Mouse (Mus musculus) kidney, adult 2 months (tissue): Measurements from ENCODE around the gene Sorbs1.

Experiments
- CTCF ChIP-seq: fragments of 200-500 bp; conservative IDR thresholded peaks from 2 replicates; pipeline ENCODE4 v1.5.1; 2011; ENCODE audit warnings: low read depth, mild to moderate bottlenecking, control low read depth, low read length, moderate library complexity, mixed read lengths; ENCODE audit not compliant: insufficient read depth, insufficient read length
- POLR2A ChIP-seq: fragments of 200-500 bp; IDR thresholded peaks from one replicate; pipeline ENCODE4 v1.6.1; 2011; ENCODE audit warnings: low read depth, low read length, control low read depth

GRCm38 (mm10) chr19:40363447-40363846, 150.1 kb downstream of the Sorbs1 start:
- TF ChIP-seq CTCF: peak; percentile 43
- no peak for TF ChIP-seq POLR2A
